Mouse (Mus musculus): ENCODE data around the gene Mecom. TPM values are rescaled to one million over a fixed set of nuclear protein-coding genes. Genes with fewer than 3 reads are reported as not detected.

The Mecom gene
- total RNA-seq, 2 experiments from 2014 or later = 5.0 to 6.9 TPM

GRCm38 (mm10) chr3:30494371-30494770 is 53.4 kb downstream of the Mecom start:
- DNase-seq (ENCODE audit: low spot score in 2 of 2) = no peak

GRCm38 (mm10) chr3:30488808-30489207 is 59.0 kb downstream of the Mecom start:
- DNase-seq (ENCODE audit: low spot score in 2 of 2) = no peak

- no peak for DNase-seq (ENCODE audit: low spot score in 2 of 2)
These were observed 61.4 kb downstream of the Mecom start for GRCm38 (mm10) chr3:30486422-30486821.

DNA sequence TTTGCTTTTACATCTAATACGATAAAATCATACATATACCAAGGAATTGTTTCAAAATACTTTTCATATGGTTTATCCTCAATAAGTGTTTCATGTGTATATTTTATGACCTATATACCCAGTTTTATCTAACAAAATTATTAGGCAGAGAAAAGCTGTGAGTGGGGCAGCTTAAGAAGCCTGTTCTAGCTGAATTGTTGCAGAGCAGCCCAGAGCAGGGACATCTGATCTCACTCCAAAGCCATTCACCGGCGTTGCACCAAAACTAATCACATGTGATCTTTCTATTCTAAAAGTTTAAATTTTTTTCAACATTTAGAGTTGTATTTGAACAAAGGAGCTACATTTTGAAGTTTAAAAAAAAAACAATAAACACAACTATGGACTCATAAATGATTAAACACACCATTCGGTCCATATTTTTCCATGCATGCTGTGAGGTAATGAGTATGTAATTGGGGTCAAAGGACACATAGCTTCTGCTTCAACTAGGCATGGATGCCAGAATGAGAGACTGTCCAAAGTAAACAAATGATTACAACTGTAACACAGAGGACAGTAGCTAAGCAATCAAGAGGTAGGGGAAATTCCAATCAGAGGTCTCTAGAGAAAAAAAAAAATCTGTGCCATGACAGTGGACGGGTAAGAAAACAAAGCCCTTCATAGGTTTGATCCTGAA is 64.7 kb downstream of the Mecom start:
- no peak for DNase-seq (ENCODE audit: low spot score in 2 of 2)

GRCm38 (mm10) chr3:30481682-30482081 is 66.1 kb downstream of the Mecom start:
- no peak for DNase-seq (ENCODE audit: low spot score in 2 of 2)

DNA sequence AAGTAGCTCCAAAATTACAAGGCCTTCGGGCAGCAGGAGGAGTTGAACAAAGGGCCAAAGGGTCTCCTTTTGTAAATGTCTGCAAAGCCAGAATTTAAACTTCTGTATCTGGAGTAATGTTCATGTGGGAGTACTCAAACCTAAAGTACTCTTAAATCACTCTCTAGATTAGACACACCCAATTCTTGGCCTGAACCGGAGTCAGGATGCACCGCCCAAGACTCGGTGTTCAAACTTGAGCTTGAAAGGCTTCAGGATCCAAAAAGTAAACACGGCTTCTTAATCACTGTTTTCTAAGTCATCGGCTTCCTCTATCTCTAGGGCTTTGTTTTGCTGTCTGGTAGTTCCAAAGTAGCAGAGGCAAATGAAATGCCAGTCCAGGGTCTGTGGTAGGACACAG is 67.3 kb downstream of the Mecom start:
- no peak for DNase-seq (ENCODE audit: low spot score in 2 of 2)

GRCm38 (mm10) chr3:30478252-30478651 is 69.6 kb downstream of the Mecom start:
- DNase-seq (ENCODE audit: low spot score in 2 of 2) = no peak

DNA sequence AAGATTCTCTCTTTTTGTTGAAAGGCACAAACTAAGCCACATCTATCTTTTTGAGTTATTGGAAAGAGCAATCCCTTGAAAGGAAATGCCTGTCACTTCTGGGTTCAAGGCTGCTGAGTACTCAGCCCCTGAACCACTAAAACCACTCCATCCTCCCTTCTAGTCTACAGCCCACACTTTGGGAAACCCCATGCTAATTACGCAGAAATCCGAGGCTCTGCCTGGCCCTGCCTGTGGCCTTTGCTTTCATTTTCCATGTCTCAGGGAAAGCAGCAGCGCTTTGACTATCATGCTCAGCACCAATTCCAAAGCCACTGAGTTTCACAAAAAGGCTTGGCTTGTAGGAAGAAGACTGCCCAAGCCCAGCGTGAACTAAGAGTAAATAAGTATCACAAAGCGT is 70.8 kb downstream of the Mecom start:
- DNase-seq (ENCODE audit: low spot score in 2 of 2) = no peak

- DNase-seq (ENCODE audit: low spot score in 2 of 2) = no peak
These were observed 72.2 kb downstream of the Mecom start for GRCm38 (mm10) chr3:30475591-30475990.

DNA sequence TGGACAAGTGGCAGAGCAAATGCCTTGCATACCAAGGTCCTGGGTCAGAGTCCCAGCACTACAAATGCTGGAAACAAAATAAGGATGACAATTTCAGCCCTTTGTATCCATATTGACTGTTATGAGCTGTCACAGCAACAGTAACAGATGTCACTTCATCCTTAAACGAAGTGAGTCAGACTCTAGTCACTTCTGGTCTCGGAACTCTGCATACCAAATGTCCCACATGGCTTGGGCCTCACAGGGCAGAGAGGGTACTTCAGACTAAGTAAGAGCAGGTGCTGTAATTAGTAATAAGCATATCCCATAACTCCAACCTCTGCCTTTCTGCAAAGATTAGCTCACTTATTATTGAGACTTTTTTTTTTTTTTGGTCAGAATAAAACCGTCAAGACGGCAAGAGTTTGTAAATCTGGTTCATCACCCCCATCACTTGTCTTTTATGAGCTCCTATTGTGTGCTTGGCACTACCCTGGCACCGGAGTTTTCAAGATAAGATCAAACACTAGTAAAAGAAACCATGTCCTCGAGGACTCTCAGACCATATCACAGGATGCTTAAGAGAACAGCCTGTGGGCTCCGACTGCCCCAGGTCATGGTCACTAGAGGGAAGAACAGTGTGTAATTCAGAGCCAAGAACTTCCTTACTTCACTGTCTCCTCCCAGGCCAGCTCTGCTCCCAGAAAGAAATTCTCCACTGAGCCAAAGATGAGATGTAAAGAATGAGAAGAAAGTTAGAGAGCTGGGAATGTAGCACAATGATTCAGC is 79.6 kb downstream of the Mecom start:
- no peak for DNase-seq (ENCODE audit: low spot score in 2 of 2)

- no peak for DNase-seq (ENCODE audit: low spot score in 2 of 2)
These were observed 81.7 kb downstream of the Mecom start for GRCm38 (mm10) chr3:30466031-30466650.

DNA sequence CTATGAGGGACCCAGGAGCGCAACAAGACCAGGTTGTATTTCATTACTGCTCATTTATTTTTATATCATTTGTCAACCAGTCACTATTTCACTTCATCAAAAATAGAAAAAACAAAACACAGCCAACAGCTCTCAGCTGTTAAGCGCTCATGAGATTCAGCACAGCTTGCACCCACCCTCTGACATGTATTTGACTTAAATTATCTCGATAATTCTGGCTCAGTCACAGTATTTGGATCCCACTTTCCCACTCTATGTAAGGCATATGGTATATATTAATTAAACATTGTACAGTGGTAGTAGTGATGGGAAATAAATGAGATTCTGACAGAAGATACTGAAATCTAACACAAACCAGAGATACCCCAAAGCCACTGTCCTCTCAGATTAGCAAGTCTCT is 83.3 kb downstream of the Mecom start:
- peak in 1 of 2 experiments; percentile 5 for DNase-seq (ENCODE audit: low spot score in 2 of 2)

DNA sequence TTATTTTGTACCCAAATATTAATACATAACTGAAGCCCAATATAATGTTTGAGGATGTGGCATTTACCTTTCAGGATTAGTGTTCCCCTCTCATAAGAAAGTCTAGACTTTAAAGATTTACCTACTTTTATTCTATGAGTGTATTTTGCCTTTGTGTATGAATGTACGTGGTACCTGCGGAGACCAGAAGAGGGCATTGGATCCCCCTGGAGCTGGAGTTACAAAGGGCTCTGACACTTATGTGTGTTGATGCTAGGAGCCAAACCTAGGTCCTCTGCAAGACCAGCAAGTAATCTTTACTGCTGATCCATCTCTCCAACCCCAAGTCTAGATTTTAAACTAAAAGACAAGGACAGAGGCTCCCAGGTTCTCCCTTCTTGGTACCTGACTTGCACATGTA is 86.0 kb downstream of the Mecom start:
- no peak for DNase-seq (ENCODE audit: low spot score in 2 of 2)

- peak in 1 of 2 experiments; percentile 8 for DNase-seq (ENCODE audit: low spot score in 2 of 2)
These were observed 86.8 kb downstream of the Mecom start for GRCm38 (mm10) chr3:30460890-30461578.

DNA sequence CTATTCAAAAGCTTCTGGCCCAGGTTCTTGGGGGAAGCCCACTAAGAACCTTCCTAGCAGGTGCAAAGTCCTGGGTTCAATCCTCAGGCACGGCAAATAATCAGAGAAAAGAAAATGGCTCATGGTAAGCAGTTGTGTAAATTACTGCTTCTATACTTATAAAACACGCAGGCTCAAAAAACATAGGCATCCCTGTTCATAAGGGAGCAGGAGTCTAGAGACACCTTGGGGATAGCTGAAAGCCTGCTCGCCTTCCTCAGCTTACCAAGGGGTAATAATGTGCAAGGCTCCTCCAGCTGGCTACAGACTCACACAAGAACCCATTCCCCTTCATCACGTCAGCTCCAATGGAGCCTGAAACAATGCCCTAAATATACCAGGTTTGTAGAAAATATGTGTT is 88.2 kb downstream of the Mecom start:
- DNase-seq (ENCODE audit: low spot score in 2 of 2) = no peak

GRCm38 (mm10) chr3:30457975-30458678 is 89.7 kb downstream of the Mecom start:
- DNase-seq (ENCODE audit: low spot score in 2 of 2) = no peak

GRCm38 (mm10) chr3:30455902-30456301 is 91.9 kb downstream of the Mecom start:
- no peak for DNase-seq (ENCODE audit: low spot score in 2 of 2)

GRCm38 (mm10) chr3:30453546-30454455 is 94.0 kb downstream of the Mecom start:
- no peak for DNase-seq (ENCODE audit: low spot score in 2 of 2)

DNA sequence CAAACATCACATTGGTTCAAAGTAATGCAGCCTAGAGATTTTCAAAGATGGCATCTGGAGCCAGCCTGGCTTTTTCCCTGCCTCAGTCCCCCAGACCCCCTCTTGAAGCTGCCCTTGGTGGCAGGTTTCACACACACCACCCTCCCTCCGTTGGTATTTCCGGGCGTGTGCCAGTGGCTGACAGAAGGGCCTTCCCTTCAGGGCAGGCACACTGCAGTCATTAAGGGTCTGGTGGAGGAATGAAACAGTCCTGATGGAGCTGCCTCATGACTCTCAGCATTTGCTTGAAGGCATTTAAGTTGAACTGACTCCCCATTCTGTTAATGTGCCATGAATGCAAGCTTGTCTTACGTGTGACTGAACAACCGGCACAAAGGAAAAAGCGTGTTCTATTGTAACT is 94.8 kb downstream of the Mecom start:
- DNase-seq (ENCODE audit: low spot score in 2 of 2) = no peak

DNA sequence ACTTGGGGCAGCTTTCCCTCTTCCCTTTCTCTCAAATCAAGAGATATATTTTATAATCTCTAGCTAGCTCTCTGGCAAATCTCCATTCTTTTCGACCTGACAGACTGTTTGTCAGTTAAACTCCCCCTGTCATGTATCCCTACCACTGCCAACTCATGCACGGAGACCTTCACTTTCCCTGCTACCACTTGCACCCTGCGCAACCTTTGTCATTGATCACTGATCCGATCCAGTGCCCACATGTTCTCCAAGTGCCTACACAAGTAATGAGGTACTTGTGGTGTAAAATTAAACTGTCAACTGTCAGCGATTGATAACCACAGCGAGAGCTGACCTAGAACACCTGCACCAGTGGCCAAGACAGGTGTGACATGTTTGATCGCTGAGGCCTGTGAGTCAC is 95.3 kb downstream of the Mecom start:
- no peak for DNase-seq (ENCODE audit: low spot score in 2 of 2)
